Mouse (Mus musculus) bone marrow, adult 2 months (tissue): ENCODE results near the gene Actb.

ENCODE experiments used
- CTCF ChIP-seq: fragments of 200-500 bp; IDR thresholded peaks from 2 replicates; pipeline ENCODE4 v1.5.1; 2011; ENCODE audit warnings: low read length, control low read depth; ENCODE audit not compliant: control insufficient read depth, insufficient read depth
- POLR2A ChIP-seq: fragments of 200-500 bp; IDR thresholded peaks from 2 replicates; pipeline ENCODE4 v1.6.1; 2011; ENCODE audit warnings: low read depth, mild to moderate bottlenecking, control low read depth, low read length, borderline replicate concordance; ENCODE audit not compliant: control insufficient read depth

DNA sequence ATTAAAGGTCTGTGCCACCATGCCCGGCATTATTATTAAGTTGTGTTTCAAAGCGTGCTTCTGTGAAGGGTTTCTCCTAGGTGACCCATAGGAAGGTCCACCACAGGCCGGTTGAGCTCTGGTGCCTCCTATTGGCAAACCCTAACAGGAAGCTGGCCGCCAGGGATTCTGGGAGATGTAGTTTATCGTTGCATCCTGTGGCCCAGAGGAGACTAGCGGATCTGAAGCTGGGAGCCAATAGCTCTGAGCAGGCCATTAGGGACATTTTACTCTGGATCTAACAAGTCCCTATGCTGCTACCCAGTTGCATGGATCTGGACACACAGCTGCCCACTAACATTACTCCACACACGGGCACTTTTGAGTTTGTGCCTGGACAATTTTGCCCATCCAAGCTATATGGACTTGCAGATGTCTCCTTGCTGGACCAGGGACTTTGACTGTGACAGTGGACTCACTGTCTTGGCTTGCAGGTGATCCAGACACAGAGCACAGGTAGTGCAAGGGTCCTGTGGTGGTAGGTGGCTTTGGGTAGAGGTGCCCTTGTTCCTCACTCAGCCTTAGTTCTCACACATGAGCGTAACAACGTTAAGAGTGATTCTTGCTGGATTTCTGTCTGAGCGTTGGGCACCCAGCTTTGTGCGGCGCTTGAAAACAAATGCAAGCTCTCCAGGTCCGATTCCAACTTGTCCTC, 29.2 kb upstream of the Actb start:
- TF ChIP-seq POLR2A = no peak
- peak; percentile 32; the same call in 1 of the 2 replicates for TF ChIP-seq CTCF
